Mouse (Mus musculus): ENCODE results near the gene Ptrh1.

The Ptrh1 gene

GRCm38 (mm10) chr2:32775359-32776074 lies at the start of gene Ptrh1, which contains the start of gene Ttc16:
Gene Ptrh1 (plus strand): TSS chr2:32775786.
Gene Ttc16 (minus strand): TSS chr2:32775633.
- in situ Hi-C loops (cut with MboI, MseI), result loop anchor here in 1 of 2 experiments (5.0 kb wide), 1 partner anchor 77 kb away; no protein-coding TSS in a partner anchor

- in situ Hi-C loops (cut with MboI, MseI), result loop anchor here in 1 of 2 experiments (10.0 kb wide), 1 partner anchor 673 kb away; no protein-coding TSS in a partner anchor
Observed at GRCm38 (mm10) chr2:32727435-32727834, 48.2 kb upstream of the Ptrh1 start.

GRCm38 (mm10) chr2:32728463-32728862 lies 47.1 kb upstream of the Ptrh1 start:
- in situ Hi-C loops (cut with MboI, MseI), result loop anchor here in 1 of 2 experiments (10.0 kb wide), 1 partner anchor 674 kb away; no protein-coding TSS in a partner anchor

- in situ Hi-C loops (cut with MboI, MseI), result loop anchor here in 1 of 2 experiments (10.0 kb wide), 1 partner anchor 675 kb away; no protein-coding TSS in a partner anchor
Observed at GRCm38 (mm10) chr2:32729547-32729946, 46.0 kb upstream of the Ptrh1 start.

GRCm38 (mm10) chr2:32730854-32731253 lies 44.7 kb upstream of the Ptrh1 start:
- in situ Hi-C loops (cut with MboI, MseI), result no loop called here

- in situ Hi-C loops (cut with MboI, MseI), result no loop called here
Observed at GRCm38 (mm10) chr2:32731911-32732310, 43.7 kb upstream of the Ptrh1 start.

GRCm38 (mm10) chr2:32732695-32733094 lies 42.9 kb upstream of the Ptrh1 start:
- in situ Hi-C loops (cut with MboI, MseI), result no loop called here

- in situ Hi-C loops (cut with MboI, MseI), result no loop called here
Observed at GRCm38 (mm10) chr2:32734480-32734879, 41.1 kb upstream of the Ptrh1 start.

- in situ Hi-C loops (cut with MboI, MseI), result no loop called here
Observed at GRCm38 (mm10) chr2:32734933-32735332, 40.7 kb upstream of the Ptrh1 start.

- in situ Hi-C loops (cut with MboI, MseI), result no loop called here
Observed at GRCm38 (mm10) chr2:32736306-32736829, 39.2 kb upstream of the Ptrh1 start.

GRCm38 (mm10) chr2:32737008-32737407 lies 38.6 kb upstream of the Ptrh1 start:
- in situ Hi-C loops (cut with MboI, MseI), result no loop called here

GRCm38 (mm10) chr2:32739311-32739710 lies 36.3 kb upstream of the Ptrh1 start:
- in situ Hi-C loops (cut with MboI, MseI), result no loop called here

- in situ Hi-C loops (cut with MboI, MseI), result no loop called here
Observed at GRCm38 (mm10) chr2:32740916-32741272, 34.7 kb upstream of the Ptrh1 start, which contains the start of gene 6330409D20Rik. Gene 6330409D20Rik (minus strand): TSS chr2:32741016.

- in situ Hi-C loops (cut with MboI, MseI), result no loop called here
Observed at GRCm38 (mm10) chr2:32741273-32742172, 34.1 kb upstream of the Ptrh1 start.

GRCm38 (mm10) chr2:32742173-32742531 lies 33.4 kb upstream of the Ptrh1 start:
- in situ Hi-C loops (cut with MboI, MseI), result no loop called here

- in situ Hi-C loops (cut with MboI, MseI), result no loop called here
Observed at GRCm38 (mm10) chr2:32744272-32744982, 31.2 kb upstream of the Ptrh1 start.

GRCm38 (mm10) chr2:32749082-32749481 lies 26.5 kb upstream of the Ptrh1 start:
- in situ Hi-C loops (cut with MboI, MseI), result loop anchor here in 1 of 2 experiments (5.0 kb wide), 1 partner anchor 37 kb away; the partner anchor contains the start of gene Cdk9

GRCm38 (mm10) chr2:32750199-32750598 lies 25.4 kb upstream of the Ptrh1 start:
- in situ Hi-C loops (cut with MboI, MseI), result no loop called here

- in situ Hi-C loops (cut with MboI, MseI), result no loop called here
Observed at GRCm38 (mm10) chr2:32750887-32751664, 24.5 kb upstream of the Ptrh1 start.

GRCm38 (mm10) chr2:32751665-32752033 lies 23.9 kb upstream of the Ptrh1 start:
- in situ Hi-C loops (cut with MboI, MseI), result no loop called here

Data from T-helper 17 cell (primary cell).